Mouse (Mus musculus) CH12.LX (cell line): ENCODE results near the gene Abcc3. TPM values are rescaled to one million over a fixed set of nuclear protein-coding genes. Genes with fewer than 3 reads are reported as not detected.

ENCODE experiments used
- DNase-seq: peaks from one replicate; pipeline ENCODE4 v3.0.0-alpha.2; 2013; ENCODE audit errors: extremely low read depth
- H3K27ac ChIP-seq: 2 replicates; pipeline ENCODE4 v1.5.1; 2012; ENCODE audit warnings: low read depth, mild to moderate bottlenecking, control low read depth, moderate library complexity; ENCODE audit not compliant: insufficient read depth
- H3K27me3 ChIP-seq: replicated peaks from 2 replicates; pipeline ENCODE3; 2012; ENCODE audit warnings: inconsistent platforms
- H3K36me3 ChIP-seq, 2 experiments: replicated peaks in 1 of 2; 2 replicates each; pipeline versions ENCODE3 to v1.6.1; 2012; ENCODE audit warnings: inconsistent platforms in 1 of 2, low read length in 1 of 2, mild to moderate bottlenecking in 1 of 2, mixed read lengths in 1 of 2, moderate library complexity in 1 of 2; ENCODE audit not compliant: control insufficient read depth in 1 of 2, insufficient read depth in 1 of 2
- H3K4me1 ChIP-seq, 2 experiments: 2 replicates each; pipeline ENCODE4 v1.6.1; 2012; ENCODE audit warnings: inconsistent platforms in 1 of 2, moderate library complexity in 1 of 2; ENCODE audit not compliant: insufficient read depth in 2 of 2, control insufficient read depth in 1 of 2
- H3K4me2 ChIP-seq: 2 replicates; pipeline ENCODE4 v1.6.1; 2012; ENCODE audit warnings: low read depth, mild to moderate bottlenecking, control low read depth; ENCODE audit not compliant: poor library complexity, insufficient read depth, severe bottlenecking
- H3K4me3 ChIP-seq, 3 experiments: fragments of 150-350 bp in 1 of 3; sonication (generic) in 1 of 3; replicated peaks in 1 of 3; 2 replicates each; pipeline versions ENCODE3 to v1.5.1; 2011 to 2012; ENCODE audit warnings: low read depth in 2 of 3, low read length in 2 of 3, mild to moderate bottlenecking in 2 of 3, moderate library complexity in 2 of 3, control low read depth in 1 of 3, improper control_type of control experiment in 1 of 3, inconsistent platforms in 1 of 3, mixed read lengths in 1 of 3; ENCODE audit not compliant: poor library complexity in 1 of 3
- H3K79me2 ChIP-seq: replicated peaks from 2 replicates; pipeline ENCODE4 v1.6.1; 2012; ENCODE audit warnings: mild to moderate bottlenecking, moderate library complexity; ENCODE audit not compliant: control insufficient read depth, poor library complexity, insufficient read depth, severe bottlenecking; ENCODE audit errors: extremely low read depth
- H3K9ac ChIP-seq: 2 replicates; pipeline ENCODE4 v1.6.1; 2012; ENCODE audit warnings: low read depth, mild to moderate bottlenecking, control low read depth, moderate library complexity; ENCODE audit not compliant: insufficient read depth
- H3K9me3 ChIP-seq: replicated peaks from 2 replicates; pipeline ENCODE3; 2012; ENCODE audit warnings: low read length, inconsistent platforms, mixed read lengths
- CHD1 ChIP-seq: IDR thresholded peaks from 2 replicates; pipeline ENCODE4 v1.6.1; 2012; ENCODE audit warnings: low read depth, low read length, improper control_type of control experiment, inconsistent platforms
- CTCF ChIP-seq, 2 experiments: IDR thresholded peaks in 1 of 2; conservative IDR thresholded peaks in 1 of 2; 2 replicates each; pipeline ENCODE4 v1.5.1; 2011 to 2012; ENCODE audit warnings: low read depth in 2 of 2, low read length in 2 of 2, improper control_type of control experiment in 1 of 2, inconsistent platforms in 1 of 2, mild to moderate bottlenecking in 1 of 2, moderate library complexity in 1 of 2
- ELF1 ChIP-seq: IDR thresholded peaks from 2 replicates; pipeline ENCODE4 v1.6.1; 2014; ENCODE audit warnings: low read depth, mild to moderate bottlenecking, inconsistent platforms, low read length, improper control_type of control experiment
- EP300 ChIP-seq: IDR thresholded peaks from 2 replicates; pipeline ENCODE4 v1.6.1; 2011; ENCODE audit warnings: low read length, improper control_type of control experiment
- ETS1 ChIP-seq: conservative IDR thresholded peaks from 2 replicates; pipeline ENCODE4 v1.6.1; 2012; ENCODE audit warnings: low read depth, mild to moderate bottlenecking, inconsistent platforms, low read length, improper control_type of control experiment, moderate library complexity
- IRF4 ChIP-seq: IDR thresholded peaks from 2 replicates; pipeline ENCODE4 v1.6.1; 2014; ENCODE audit warnings: low read depth, mild to moderate bottlenecking, inconsistent platforms, low read length, improper control_type of control experiment
- JUND ChIP-seq: conservative IDR thresholded peaks from 2 replicates; pipeline ENCODE4 v1.6.1; 2011; ENCODE audit warnings: low read depth, low read length, improper control_type of control experiment
- MAFK ChIP-seq: IDR thresholded peaks from 2 replicates; pipeline ENCODE4 v1.6.1; 2011; ENCODE audit warnings: low read length, improper control_type of control experiment; ENCODE audit not compliant: insufficient replicate concordance
- MAX ChIP-seq: IDR thresholded peaks from 2 replicates; pipeline ENCODE4 v1.6.1; 2011; ENCODE audit warnings: low read length, improper control_type of control experiment
- MAZ ChIP-seq: IDR thresholded peaks from 2 replicates; pipeline ENCODE4 v1.6.1; 2012; ENCODE audit warnings: low read depth, mild to moderate bottlenecking, inconsistent platforms, low read length, improper control_type of control experiment, moderate library complexity
- MEF2A ChIP-seq: IDR thresholded peaks from 2 replicates; pipeline ENCODE4 v1.6.1; 2014; ENCODE audit warnings: low read depth, mild to moderate bottlenecking, inconsistent platforms, low read length, improper control_type of control experiment, borderline replicate concordance
- MXI1 ChIP-seq: IDR thresholded peaks from 2 replicates; pipeline ENCODE4 v1.6.1; 2011; ENCODE audit warnings: mild to moderate bottlenecking, low read depth, low read length, improper control_type of control experiment
- MYC ChIP-seq: IDR thresholded peaks from 2 replicates; pipeline ENCODE4 v1.6.1; 2011; ENCODE audit warnings: low read depth, mild to moderate bottlenecking, improper control_type of control experiment, low read length
- NELFE ChIP-seq: IDR thresholded peaks from 2 replicates; pipeline ENCODE4 v1.6.1; 2011; ENCODE audit warnings: low read depth, low read length, improper control_type of control experiment
- NRF1 ChIP-seq: IDR thresholded peaks from 2 replicates; pipeline ENCODE4 v1.6.1; 2014; ENCODE audit warnings: low read depth, mild to moderate bottlenecking, inconsistent platforms, low read length, improper control_type of control experiment, moderate library complexity
- PAX5 ChIP-seq: IDR thresholded peaks from 2 replicates; pipeline ENCODE4 v1.6.1; 2012; ENCODE audit warnings: low read length, inconsistent platforms, mixed read lengths
- POLR2A ChIP-seq: IDR thresholded peaks from 2 replicates; pipeline ENCODE4 v1.6.1; 2011; ENCODE audit warnings: low read depth, mild to moderate bottlenecking, improper control_type of control experiment, low read length
- POLR2AphosphoS2 ChIP-seq: IDR thresholded peaks from 2 replicates; pipeline ENCODE4 v1.6.1; 2011; ENCODE audit warnings: low read depth, low read length, improper control_type of control experiment
- RAD21 ChIP-seq: IDR thresholded peaks from 2 replicates; pipeline ENCODE4 v1.6.1; 2011; ENCODE audit warnings: low read depth, mild to moderate bottlenecking, low read length, improper control_type of control experiment, moderate library complexity
- RCOR1 ChIP-seq: conservative IDR thresholded peaks from 2 replicates; pipeline ENCODE4 v1.6.1; 2012; ENCODE audit warnings: low read depth, mild to moderate bottlenecking, inconsistent platforms, low read length, improper control_type of control experiment
- SIN3A ChIP-seq: IDR thresholded peaks from 2 replicates; pipeline ENCODE4 v1.6.1; 2012; ENCODE audit warnings: low read length, improper control_type of control experiment, inconsistent platforms
- SMC3 ChIP-seq: IDR thresholded peaks from 2 replicates; pipeline ENCODE4 v1.6.1; 2011; ENCODE audit warnings: low read depth, low read length, improper control_type of control experiment
- TBP ChIP-seq: conservative IDR thresholded peaks from 2 replicates; pipeline ENCODE4 v1.6.1; 2011; ENCODE audit warnings: low read depth, low read length, improper control_type of control experiment
- UBTF ChIP-seq: IDR thresholded peaks from 2 replicates; pipeline ENCODE4 v1.6.1; 2012; ENCODE audit warnings: low read depth, mild to moderate bottlenecking, inconsistent platforms, low read length, improper control_type of control experiment, moderate library complexity
- USF2 ChIP-seq: conservative IDR thresholded peaks from 2 replicates; pipeline ENCODE4 v1.6.1; 2011; ENCODE audit warnings: low read depth, low read length, improper control_type of control experiment
- ZC3H11A ChIP-seq: IDR thresholded peaks from 2 replicates; pipeline ENCODE4 v1.6.1; 2012; ENCODE audit warnings: low read depth, mild to moderate bottlenecking, inconsistent platforms, low read length, improper control_type of control experiment
- ZKSCAN1 ChIP-seq: IDR thresholded peaks from 2 replicates; pipeline ENCODE4 v1.6.1; 2012; ENCODE audit warnings: low read depth, inconsistent platforms, low read length, improper control_type of control experiment, borderline replicate concordance
- ZMIZ1 ChIP-seq: IDR thresholded peaks from 2 replicates; pipeline ENCODE4 v1.6.1; 2012; ENCODE audit warnings: low read depth, mild to moderate bottlenecking, inconsistent platforms, low read length, improper control_type of control experiment
- ZNF384 ChIP-seq: IDR thresholded peaks from 2 replicates; pipeline ENCODE4 v1.6.1; 2012; ENCODE audit warnings: low read depth, low read length, improper control_type of control experiment, inconsistent platforms
- dilution Hi-C: fragments of 300-500 bp; cut with MboI; formaldehyde crosslinking; loops from 2 replicates; pipeline ENCODE4 v1.14.3; 2020; ENCODE audit warnings: low sequenced_read_pairs; ENCODE audit not compliant: extremely low pct_unique_long_range_greater_than_20kb, extremely low pct_ligation_motif_present
- in situ Hi-C: fragments of 300-500 bp; cut with MboI; formaldehyde crosslinking; loops from 3 replicates; pipeline ENCODE4 v1.14.3; 2019; ENCODE audit warnings: low sequenced_read_pairs, low pct_ligation_motif_present, low pct_unique_long_range_greater_than_20kb, mixed read lengths
- polyA plus RNA-seq: library from polyadenylated mRNA; unstranded; fragments of >175 nt; gene quantifications from 2 replicates; pipeline ENCODE4 v1.2.1, GENCODE M21; 2012; ENCODE audit warnings: low read depth; ENCODE audit not compliant: insufficient read length
- total RNA-seq, 2 experiments: library from RNA; depleted of rRNA; stranded (reverse); fragments of 300-350 nt in 1 of 2; fragments of >200 nt in 1 of 2; gene quantifications; 2 replicates each; pipeline ENCODE4 v1.2.3; 2012 to 2014

Gene Abcc3
- total and polyA plus RNA-seq, 3 experiments, result 0.21 to 0.66 (median 0.40) TPM

GRCm38 (mm10) chr11:94328644-94329025, 64.2 kb downstream of the Abcc3 start:
- peaks cover 7 to 38% of the 10 kb centered on the region in 2 experiments; a peak in 3 of 4 replicates for H3K4me1 ChIP-seq
- H3K4me3 ChIP-seq, result peak overlapping the region; percentile 57 to 80 (median 74)
- in situ Hi-C loops, result no loop called here
- H3K9me3 ChIP-seq, result no peaks in the 10 kb centered on the region
- dilution Hi-C loops, result no loop called here
- H3K4me2 ChIP-seq, result peak overlapping the region; percentile 96
- no peak overlapping the region for H3K27ac ChIP-seq
- TF ChIP-seq CTCF (conservative IDR thresholded peaks at IDR 0.05 in 1 of 2, IDR thresholded peaks at IDR 0.05 in 1 of 2; ENCODE audit: low read depth in 2 of 2, low read length in 2 of 2) (no peak), UBTF (no peak), POLR2A (no peak), ZNF384 (no peak)
- peak overlapping the region; percentile 96 for H3K9ac ChIP-seq
- peak; percentile 27 for DNase-seq
- H3K27me3 ChIP-seq, result no peaks in the 10 kb centered on the region
- H3K79me2 ChIP-seq, result peaks cover 27% of the 10 kb centered on the region
- peaks cover 4 to 26% of the 10 kb centered on the region in 2 experiments for H3K36me3 ChIP-seq

DNA sequence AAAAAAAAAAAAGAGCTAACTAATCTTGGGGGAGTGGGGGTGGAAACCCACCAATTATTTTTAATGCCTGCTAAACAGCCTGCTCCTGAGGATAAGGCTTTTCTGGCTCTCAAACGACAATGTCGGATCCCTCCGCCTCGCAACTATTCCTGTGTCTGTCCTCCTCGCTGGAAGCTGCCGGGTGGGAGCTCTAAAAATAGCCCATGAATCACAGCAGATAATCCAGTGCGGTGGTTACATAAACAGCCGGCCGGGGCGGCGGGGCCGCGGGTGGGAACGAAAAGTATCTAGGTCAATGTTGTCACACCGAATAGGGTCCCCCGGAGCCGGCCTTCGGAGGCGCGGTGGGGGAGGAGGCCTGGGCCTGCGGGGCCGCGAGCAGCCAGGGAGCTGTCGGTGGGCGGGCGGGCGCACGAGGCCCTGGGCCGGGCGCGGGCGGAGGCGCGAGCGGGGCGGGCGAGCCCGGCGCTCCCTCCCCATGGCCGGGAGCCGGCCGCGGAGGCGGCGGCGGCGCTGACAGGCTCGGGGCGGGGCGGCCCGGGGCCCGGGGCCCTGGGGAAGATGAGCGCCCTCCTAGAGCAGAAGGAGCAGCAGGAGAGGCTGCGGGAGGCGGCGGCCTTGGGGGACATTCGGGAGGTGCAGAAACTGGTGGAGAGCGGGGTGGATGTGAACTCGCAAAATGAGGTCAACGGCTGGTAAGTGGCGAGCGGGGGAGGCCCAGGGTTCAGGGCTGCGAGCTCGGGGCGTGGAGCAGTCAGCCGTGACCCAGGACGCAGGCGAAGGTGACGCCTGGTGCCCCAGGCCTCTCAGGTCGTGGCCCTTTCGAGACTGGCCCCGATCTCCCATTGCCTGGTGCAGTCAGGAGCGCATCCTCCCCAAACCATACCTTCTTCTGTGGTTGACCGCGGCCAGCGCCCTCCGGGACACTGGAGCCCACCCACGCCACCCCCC, 64.8 kb downstream of the Abcc3 start, which contains the start of gene Ankrd40:
Gene Ankrd40 (plus strand): TSS at position 309 of the 951 bp plus-strand sequence.
- peaks cover 24% of the 10 kb centered on the region for H3K79me2 ChIP-seq
- H3K9ac ChIP-seq, result peak within 1 kb of the TSS; percentile 96
- H3K4me3 ChIP-seq, result peak within 1 kb of the TSS; percentile 61 to 80 (median 74)
- in situ Hi-C loops (no loop called here), dilution Hi-C loops (no loop called here)
- H3K27me3 ChIP-seq, result no peaks in the 10 kb centered on the region
- H3K27ac ChIP-seq, result peak within 1 kb of the TSS; percentile 88
- H3K4me1 ChIP-seq, result peaks cover 7 to 45% of the 10 kb centered on the region in 2 experiments; a peak in 3 of 4 replicates
- peak within 1 kb of the TSS; percentile 96 for H3K4me2 ChIP-seq
- H3K36me3 ChIP-seq, result peaks cover 4 to 24% of the 10 kb centered on the region in 2 experiments
- no peaks in the 10 kb centered on the region for H3K9me3 ChIP-seq
- DNase-seq, result peak; percentile 95
- TF ChIP-seq CTCF (conservative IDR thresholded peaks at IDR 0.05 in 1 of 2, IDR thresholded peaks at IDR 0.05 in 1 of 2; ENCODE audit: low read depth in 2 of 2, low read length in 2 of 2) (no peak), SMC3 (no peak), SIN3A (peak; percentile 97), POLR2A (peak; percentile 82), MXI1 (peak; percentile 75; the same call in 1 of the 2 replicates), CHD1 (peak; percentile 28; the same call in 1 of the 2 replicates), MYC (peak; percentile 59; the same call in 1 of the 2 replicates), JUND (no peak), ZMIZ1 (peak; percentile 78; the same call in 1 of the 2 replicates), ZNF384 (peak; percentile 95), PAX5 (peak; percentile 55; the same call in 1 of the 2 replicates), NELFE (peak; percentile 61), ZKSCAN1 (0 out of 2 replicates have a peak, but pooled peaks have one; percentile 19), MAZ (peak; percentile 94), MAX (peak; percentile 33; the same call in 1 of the 2 replicates), RAD21 (no peak), NRF1 (peak; percentile 56), ELF1 (peak; percentile 73), ZC3H11A (no peak), IRF4 (peak; percentile 85), ETS1 (peak; percentile 80), USF2 (no peak), RCOR1 (peak; percentile 74), MEF2A (peak; percentile 100), EP300 (peak; percentile 10; the same call in 1 of the 2 replicates), TBP (no peak; the same call in 1 of the 2 replicates), MAFK (no peak), POLR2AphosphoS2 (peak; percentile 59; the same call in 1 of the 2 replicates)
